Mouse (Mus musculus) heart, embryonic 15.5 days (tissue): Measurements from ENCODE around the gene Arl4c. TPM values are rescaled to one million over a fixed set of nuclear protein-coding genes. Genes with fewer than 3 reads are reported as not detected.

Experiments
- ATAC-seq: fragments of 200-750 bp; cut with Nextera tagmentation; replicated peaks from 2 replicates; pipeline ENCODE4 v1.8.0; 2017; ENCODE audit warnings: low read depth, moderate TSS enrichment; ENCODE audit not compliant: insufficient number of reproducible peaks, insufficient read depth, low FRiP score
- H3K27ac ChIP-seq: fragments of 300-500 bp; sonication (generic); 2 replicates; pipeline ENCODE4 v1.5.1; 2015; ENCODE audit warnings: mild to moderate bottlenecking, inconsistent platforms
- H3K27me3 ChIP-seq: fragments of 300-500 bp; sonication (generic); 2 replicates; pipeline ENCODE4 v1.6.1; 2015; ENCODE audit warnings: inconsistent platforms
- H3K36me3 ChIP-seq: fragments of 300-500 bp; sonication (generic); 2 replicates; pipeline ENCODE4 v1.6.1; 2015; ENCODE audit warnings: mild to moderate bottlenecking, inconsistent platforms
- H3K4me1 ChIP-seq: fragments of 300-500 bp; sonication (generic); replicated peaks from 2 replicates; pipeline ENCODE4 v1.6.1; 2015; ENCODE audit warnings: inconsistent platforms
- H3K4me2 ChIP-seq: fragments of 300-500 bp; sonication (generic); 2 replicates; pipeline ENCODE4 v1.6.1; 2015; ENCODE audit warnings: inconsistent platforms, mild to moderate bottlenecking, moderate library complexity
- H3K4me3 ChIP-seq: fragments of 300-500 bp; sonication (generic); 2 replicates; pipeline ENCODE4 v1.5.1; 2015; ENCODE audit warnings: mild to moderate bottlenecking, inconsistent platforms
- H3K9ac ChIP-seq: fragments of 300-500 bp; sonication (generic); 2 replicates; pipeline ENCODE4 v1.6.1; 2015; ENCODE audit warnings: mild to moderate bottlenecking, inconsistent platforms
- H3K9me3 ChIP-seq: fragments of 300-500 bp; sonication (generic); replicated peaks from 2 replicates; pipeline ENCODE4 v1.6.1; 2016; ENCODE audit warnings: inconsistent platforms
- WGBS: fragments of 180-500 bp; shearing (Covaris S2); methylation state at CpG from one replicate; pipeline ENCODE4 v1.1.7; 2015; ENCODE audit warnings: mixed read lengths; 5-methylcytosine and 5-hydroxymethylcytosine counted together
- polyA plus RNA-seq: library from polyadenylated mRNA; unstranded; fragments of >200 nt; fragmentation: Nextera tagmentation; extraction: Ambion mirVana; gene quantifications from 2 replicates; pipeline ENCODE4 v1.2.1, GENCODE M21; 2015

Gene Arl4c
- polyA plus RNA-seq = 7.0 and 9.2 TPM in 2 replicates

- Histone ChIP-seq H3K4me3 (peak within 1 kb of the TSS; percentile 88), H3K9me3 (no peaks in the 10 kb centered on the region), H3K27me3 (no peaks in the 10 kb centered on the region), H3K4me1 (peaks cover 16% of the 10 kb centered on the region), H3K4me2 (peak within 1 kb of the TSS; percentile 76), H3K27ac (peak within 1 kb of the TSS; percentile 89), H3K9ac (peak within 1 kb of the TSS; percentile 83), H3K36me3 (no peaks in the 10 kb centered on the region)
- peak; percentile 87 for ATAC-seq
- under 1% methylated on average over 91 of the region's 91 CpGs for WGBS
Observed at GRCm38 (mm10) chr1:88701870-88702661, at the start of gene Arl4c. Gene Arl4c (minus strand): TSS chr1:88702221.

- WGBS = 74% methylated on average over 6 of the region's 6 CpGs
- H3K9me3 ChIP-seq = no peaks in the 10 kb centered on the region
Observed at GRCm38 (mm10) chr1:88751332-88751731, 49.3 kb upstream of the Arl4c start.

GRCm38 (mm10) chr1:88750576-88750975, 48.6 kb upstream of the Arl4c start:
- WGBS = 80% methylated on average over 7 of the region's 7 CpGs

More at GRCm38 (mm10) chr1:88751332-88751731, 49.3 kb upstream of the Arl4c start:
- no peak for ATAC-seq
- no peaks in the 10 kb centered on the region for H3K4me1 ChIP-seq
- H3K4me3 ChIP-seq = no peak overlapping the region
- H3K9ac ChIP-seq = no peak overlapping the region
- H3K36me3 ChIP-seq = no peaks in the 10 kb centered on the region
- H3K27me3 ChIP-seq = no peaks in the 10 kb centered on the region
- H3K4me2 ChIP-seq = no peak overlapping the region
- H3K27ac ChIP-seq = no peak overlapping the region

GRCm38 (mm10) chr1:88750126-88750525, 48.1 kb upstream of the Arl4c start:
- H3K27ac ChIP-seq = no peak overlapping the region
- H3K9me3 ChIP-seq = no peaks in the 10 kb centered on the region
- H3K27me3 ChIP-seq = no peaks in the 10 kb centered on the region
- no peaks in the 10 kb centered on the region for H3K36me3 ChIP-seq
- H3K4me2 ChIP-seq = no peak overlapping the region
- WGBS = 84% methylated on average over 3 of the region's 3 CpGs
- no peak overlapping the region for H3K9ac ChIP-seq
- H3K4me3 ChIP-seq = no peak overlapping the region
- no peak for ATAC-seq
- H3K4me1 ChIP-seq = no peaks in the 10 kb centered on the region

More at GRCm38 (mm10) chr1:88750576-88750975, 48.6 kb upstream of the Arl4c start:
- Histone ChIP-seq H3K27me3 (no peaks in the 10 kb centered on the region), H3K4me1 (no peaks in the 10 kb centered on the region), H3K4me2 (no peak overlapping the region), H3K9ac (no peak overlapping the region), H3K9me3 (no peaks in the 10 kb centered on the region), H3K36me3 (no peaks in the 10 kb centered on the region), H3K27ac (no peak overlapping the region), H3K4me3 (no peak overlapping the region)
- no peak for ATAC-seq

- H3K27me3 ChIP-seq = no peaks in the 10 kb centered on the region
- no peak for ATAC-seq
- no peaks in the 10 kb centered on the region for H3K4me1 ChIP-seq
- H3K27ac ChIP-seq = no peak overlapping the region
- no peak overlapping the region for H3K4me3 ChIP-seq
- H3K9me3 ChIP-seq = no peaks in the 10 kb centered on the region
- H3K9ac ChIP-seq = no peak overlapping the region
- H3K4me2 ChIP-seq = no peak overlapping the region
- no peaks in the 10 kb centered on the region for H3K36me3 ChIP-seq
- 67% methylated on average over 8 of the region's 8 CpGs for WGBS
Observed at GRCm38 (mm10) chr1:88749106-88749505, 47.1 kb upstream of the Arl4c start.

- H3K4me2 ChIP-seq = no peak overlapping the region
- H3K9ac ChIP-seq = no peak overlapping the region
- H3K4me1 ChIP-seq = no peaks in the 10 kb centered on the region
- no peak overlapping the region for H3K4me3 ChIP-seq
- H3K9me3 ChIP-seq = no peaks in the 10 kb centered on the region
- H3K27me3 ChIP-seq = no peaks in the 10 kb centered on the region
- no peaks in the 10 kb centered on the region for H3K36me3 ChIP-seq
- 3% methylated on average over 8 of the region's 8 CpGs for WGBS
- no peak overlapping the region for H3K27ac ChIP-seq
- ATAC-seq = peak; percentile 53; the same call in 1 of the 2 replicates
Observed at GRCm38 (mm10) chr1:88745256-88745655, 43.2 kb upstream of the Arl4c start.

- ATAC-seq = no peak
- Histone ChIP-seq H3K9ac (no peak overlapping the region), H3K4me2 (no peak overlapping the region), H3K27ac (no peak overlapping the region), H3K4me1 (no peaks in the 10 kb centered on the region), H3K9me3 (no peaks in the 10 kb centered on the region), H3K4me3 (no peak overlapping the region), H3K27me3 (no peaks in the 10 kb centered on the region), H3K36me3 (no peaks in the 10 kb centered on the region)
- WGBS = 70% methylated on average over 8 of the region's 8 CpGs
Observed at GRCm38 (mm10) chr1:88744261-88744660, 42.2 kb upstream of the Arl4c start.

GRCm38 (mm10) chr1:88742372-88742771, 40.4 kb upstream of the Arl4c start:
- Histone ChIP-seq H3K4me1 (no peaks in the 10 kb centered on the region), H3K36me3 (no peaks in the 10 kb centered on the region), H3K4me2 (no peak overlapping the region), H3K4me3 (no peak overlapping the region), H3K27me3 (no peaks in the 10 kb centered on the region), H3K27ac (no peak overlapping the region), H3K9me3 (no peaks in the 10 kb centered on the region), H3K9ac (no peak overlapping the region)
- 44% methylated on average over 7 of the region's 7 CpGs for WGBS
- ATAC-seq = no peak

- no peak overlapping the region for H3K4me3 ChIP-seq
- H3K9ac ChIP-seq = no peak overlapping the region
- no peaks in the 10 kb centered on the region for H3K4me1 ChIP-seq
- no peak overlapping the region for H3K4me2 ChIP-seq
- no peak for ATAC-seq
- H3K36me3 ChIP-seq = no peaks in the 10 kb centered on the region
- H3K27ac ChIP-seq = no peak overlapping the region
- H3K9me3 ChIP-seq = no peaks in the 10 kb centered on the region
- H3K27me3 ChIP-seq = no peaks in the 10 kb centered on the region
- 71% methylated on average over 4 of the region's 4 CpGs for WGBS
Observed at GRCm38 (mm10) chr1:88739546-88739945, 37.5 kb upstream of the Arl4c start.

- 47% methylated on average over 3 of the region's 3 CpGs for WGBS
- Histone ChIP-seq H3K9me3 (no peaks in the 10 kb centered on the region), H3K4me3 (no peak overlapping the region), H3K27me3 (no peaks in the 10 kb centered on the region), H3K4me1 (no peaks in the 10 kb centered on the region), H3K9ac (no peak overlapping the region), H3K27ac (no peak overlapping the region), H3K4me2 (no peak overlapping the region), H3K36me3 (no peaks in the 10 kb centered on the region)
- no peak for ATAC-seq
Observed at GRCm38 (mm10) chr1:88738931-88739330, 36.9 kb upstream of the Arl4c start.

GRCm38 (mm10) chr1:88729496-88729895, 27.5 kb upstream of the Arl4c start:
- no peaks in the 10 kb centered on the region for H3K4me1 ChIP-seq
- ATAC-seq = no peak
- no peak overlapping the region for H3K27ac ChIP-seq

GRCm38 (mm10) chr1:88727369-88727768, 25.3 kb upstream of the Arl4c start:
- H3K27ac ChIP-seq = no peak overlapping the region
- H3K4me1 ChIP-seq = no peaks in the 10 kb centered on the region
- no peaks in the 10 kb centered on the region for H3K36me3 ChIP-seq
- H3K27me3 ChIP-seq = no peaks in the 10 kb centered on the region
- no peak overlapping the region for H3K4me2 ChIP-seq
- no peak for ATAC-seq
- no peak overlapping the region for H3K9ac ChIP-seq
- H3K9me3 ChIP-seq = no peaks in the 10 kb centered on the region
- 84% methylated on average over 1 of the region's 1 CpGs for WGBS
- H3K4me3 ChIP-seq = no peak overlapping the region

More at GRCm38 (mm10) chr1:88729496-88729895, 27.5 kb upstream of the Arl4c start:
- H3K9me3 ChIP-seq = no peaks in the 10 kb centered on the region
- no peaks in the 10 kb centered on the region for H3K27me3 ChIP-seq
- no peak overlapping the region for H3K4me2 ChIP-seq
- H3K36me3 ChIP-seq = no peaks in the 10 kb centered on the region
- no peak overlapping the region for H3K4me3 ChIP-seq
- H3K9ac ChIP-seq = no peak overlapping the region
- WGBS = 32% methylated on average over 1 of the region's 1 CpGs
